Mouse (Mus musculus) erythroblast, embryonic 14.5 days (primary cell): ENCODE data around the gene Mob3a.

Source experiments
- GATA1 ChIP-seq: IDR thresholded peaks from 2 replicates; pipeline ENCODE4 v1.6.1; 2012; ENCODE audit warnings: low read length, inconsistent platforms, mixed read lengths
- TAL1 ChIP-seq: IDR thresholded peaks from 3 replicates; pipeline ENCODE4 v1.6.1; 2012; ENCODE audit warnings: low read length, inconsistent platforms, mixed read lengths

DNA sequence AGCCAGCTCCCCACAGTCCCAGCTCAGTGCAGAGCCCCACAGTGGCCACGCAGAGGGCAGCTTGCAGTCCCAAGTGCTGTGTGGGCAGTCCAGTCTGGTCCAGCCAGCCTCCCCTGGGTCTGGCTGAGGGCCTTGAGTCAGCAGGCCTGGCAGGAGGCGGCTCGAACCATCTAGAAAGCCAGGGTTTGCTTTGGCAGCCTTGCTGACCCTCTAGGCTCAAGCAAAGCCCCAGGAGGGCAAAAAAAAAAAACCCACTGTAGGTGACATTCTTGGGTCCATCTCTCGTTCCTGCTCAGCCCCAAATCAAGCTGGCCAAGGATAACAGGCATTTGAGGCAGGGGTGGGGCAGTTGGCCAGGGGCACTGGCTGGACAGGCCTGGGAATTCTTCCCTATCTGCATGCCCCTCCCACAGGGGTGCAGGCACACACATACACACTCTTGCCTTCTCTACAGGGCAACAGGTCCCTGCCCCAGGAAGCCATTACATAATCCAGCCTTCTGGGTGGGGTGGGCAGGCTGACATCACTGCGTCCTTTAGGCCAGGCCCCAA, 27.5 kb downstream of the Mob3a start:
- TF ChIP-seq TAL1 (no peak), GATA1 (no peak)
